Mouse (Mus musculus): ENCODE data around the gene Gm20532. TPM values are rescaled to one million over a fixed set of nuclear protein-coding genes. Genes with fewer than 3 reads are reported as not detected.

Gm20532 gene
- total RNA-seq, 2 experiments from 2014 or later = not detected

DNA sequence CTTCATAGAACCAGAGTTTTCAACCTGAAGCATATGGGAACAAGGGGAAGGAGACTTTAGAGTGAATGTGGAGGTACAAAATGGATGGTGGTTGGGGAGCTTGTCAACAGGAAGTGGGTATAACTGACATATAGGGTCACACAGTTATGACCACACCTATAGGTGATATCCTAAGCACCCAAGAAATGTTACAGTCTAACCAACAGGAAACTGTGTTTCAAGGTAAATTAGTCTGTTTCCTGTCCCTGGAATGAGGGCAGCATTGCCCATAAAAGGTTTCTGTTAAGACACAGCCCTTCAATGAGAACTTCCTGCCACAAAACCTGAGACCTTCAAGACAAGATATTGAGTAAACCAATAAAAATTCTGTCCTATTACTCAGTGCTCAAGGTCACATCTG, 82.3 kb downstream of the Gm20532 start:
- intact Hi-C loops (cut with DNase I) = no loop called here

DNA sequence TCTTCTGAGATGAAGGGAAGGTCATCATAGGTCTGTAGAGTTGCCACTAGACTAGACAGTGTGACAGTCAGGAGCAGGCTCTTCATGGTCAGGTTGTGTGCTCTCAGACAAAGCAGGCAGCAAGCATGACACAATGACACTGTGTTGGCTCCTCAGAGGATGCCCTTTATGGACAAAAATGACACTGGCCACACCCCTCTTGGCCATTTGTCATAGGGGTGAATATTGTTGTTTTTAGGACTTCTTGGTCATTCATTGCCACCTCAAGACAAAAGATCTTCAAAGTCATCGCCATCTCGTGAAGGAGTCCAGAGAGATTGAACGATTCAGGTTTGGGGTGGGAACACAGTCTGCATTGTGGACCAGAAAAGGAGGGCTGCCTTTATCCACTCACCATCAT, 84.7 kb downstream of the Gm20532 start, which contains the start of gene Lcn4:
Gene Lcn4 (minus strand): TSS at position 101 of the 400 bp plus-strand sequence.
- intact Hi-C loops (cut with DNase I) = no loop called here
- no peak for DNase-seq (ENCODE audit: low spot score in 2 of 2)

More for the DNA sequence above, 82.3 kb downstream of the Gm20532 start:
- no peak for DNase-seq (ENCODE audit: low spot score in 2 of 2)

Small RNA genes within 50 kb of the gene (microRNA-seq; reads per million reads assigned to microRNA genes)
- 0.67 to 0.99 reads per million in 2 experiments for gene Mir126a
- gene Mir126b = 0 reads per million in 2 experiments

Other genes starting within 250 kb of the Gm20532 start
- 10 to 100 TPM; 28.0 to 28.4 TPM for gene Dnlz, start 234.5 kb upstream of the Gm20532 start, total RNA-seq (2021)
- 1 to 10 TPM; 2.6 to 3.3 TPM for gene Card9, start 225.7 kb upstream of the Gm20532 start, total RNA-seq (2021)
- 10 to 100 TPM; 56.9 to 67.7 TPM for gene Snapc4, start 206.0 kb upstream of the Gm20532 start, total RNA-seq (2021)
- 100 to 1,000 TPM; 146 to 163 TPM for gene Entr1, start 197.3 kb upstream of the Gm20532 start, total RNA-seq (2021)
- 10 to 100 TPM; 92.3 to 92.8 TPM for gene Pmpca, start 197.3 kb upstream of the Gm20532 start, total RNA-seq (2021)
- 10 to 100 TPM; 19.9 to 22.4 TPM for gene Inpp5e, start 177.4 kb upstream of the Gm20532 start, total RNA-seq (2021)
- 10 to 100 TPM; 43.1 to 49.2 TPM for gene Sec16a, start 141.4 kb upstream of the Gm20532 start, total RNA-seq (2021)
- gene Notch1, start 70.0 kb upstream of the Gm20532 start, total RNA-seq (2021) = 10 to 100 TPM; 17.4 to 28.9 TPM
- 10 to 100 TPM; 68.0 to 81.4 TPM for gene Egfl7, start 6.6 kb upstream of the Gm20532 start, total RNA-seq (2021)
- 1 to 10 TPM in 1 of 2 experiments, under 1 TPM in 1; 0.85 to 1.2 TPM for gene Agpat2, start 17.8 kb downstream of the Gm20532 start, total RNA-seq (2021)
- gene Fam69b, start 41.8 kb downstream of the Gm20532 start, total RNA-seq (2021) = 10 to 100 TPM; 78.4 to 84.8 TPM
- gene Lcn4, start 84.6 kb downstream of the Gm20532 start, total RNA-seq (2021) = not detected